Mouse (Mus musculus) hindbrain, embryonic 16.5 days (tissue): ENCODE measurements around the gene Frmd4b. TPM values are rescaled to one million over a fixed set of nuclear protein-coding genes. Genes with fewer than 3 reads are reported as not detected.

Source experiments
- ATAC-seq: fragments of 200-750 bp; cut with Nextera tagmentation; 2 replicates; pipeline ENCODE4 v1.8.0; 2017; ENCODE audit warnings: moderate TSS enrichment, moderate library complexity
- H3K27ac ChIP-seq: fragments of 300-500 bp; sonication (generic); 2 replicates; pipeline ENCODE4 v1.5.1; 2014; ENCODE audit warnings: low read depth, mild to moderate bottlenecking, control low read depth, low read length, moderate library complexity
- H3K27me3 ChIP-seq: fragments of 300-500 bp; sonication (generic); replicated peaks from 2 replicates; pipeline ENCODE4 v1.6.1; 2014; ENCODE audit warnings: low read length; ENCODE audit not compliant: control insufficient read depth, insufficient read depth
- H3K36me3 ChIP-seq: fragments of 300-500 bp; sonication (generic); 2 replicates; pipeline ENCODE4 v1.6.1; 2014; ENCODE audit warnings: mild to moderate bottlenecking, low read length, moderate library complexity, mixed read lengths; ENCODE audit not compliant: control insufficient read depth, insufficient read depth
- H3K4me1 ChIP-seq: fragments of 300-500 bp; sonication (generic); 2 replicates; pipeline ENCODE4 v1.6.1; 2014; ENCODE audit warnings: low read depth, low read length; ENCODE audit not compliant: control insufficient read depth, insufficient read depth
- H3K4me2 ChIP-seq: fragments of 300-500 bp; sonication (generic); 2 replicates; pipeline ENCODE4 v1.6.1; 2014; ENCODE audit warnings: mild to moderate bottlenecking, low read length, control low read depth, moderate library complexity
- H3K4me3 ChIP-seq: fragments of 300-500 bp; sonication (generic); 2 replicates; pipeline ENCODE4 v1.5.1; 2014; ENCODE audit warnings: mild to moderate bottlenecking, low read length, control low read depth, moderate library complexity
- H3K9ac ChIP-seq: fragments of 300-500 bp; sonication (generic); 2 replicates; pipeline ENCODE4 v1.6.1; 2014; ENCODE audit warnings: low read depth, mild to moderate bottlenecking, control low read depth, low read length, moderate library complexity
- H3K9me3 ChIP-seq: fragments of 300-500 bp; sonication (generic); 2 replicates; pipeline ENCODE4 v1.6.1; 2014; ENCODE audit warnings: mild to moderate bottlenecking, low read length, moderate library complexity; ENCODE audit not compliant: control insufficient read depth
- WGBS: fragments of 180-500 bp; shearing (Covaris S2); extraction: QIAGEN DNeasy Blood & Tissue Kit; methylation state at CpG from one replicate; pipeline ENCODE4 v1.1.7; 2014; 5-methylcytosine and 5-hydroxymethylcytosine counted together
- polyA plus RNA-seq: library from polyadenylated mRNA; unstranded; fragments of >200 nt; fragmentation: Nextera tagmentation; extraction: Ambion mirVana; gene quantifications from 2 replicates; pipeline ENCODE4 v1.2.1, GENCODE M21; 2015

Frmd4b gene
- polyA plus RNA-seq, 1 experiment from 2014 or later = 15.8 TPM

- peaks cover 8% of the 10 kb centered on the region for H3K36me3 ChIP-seq
- no peak for ATAC-seq
- no peaks in the 10 kb centered on the region for H3K27me3 ChIP-seq
- H3K9me3 ChIP-seq = no peaks in the 10 kb centered on the region
- H3K4me2 ChIP-seq = no peak overlapping the region
- 67% methylated on average over 7 of the region's 7 CpGs for WGBS
- H3K4me1 ChIP-seq = no peaks in the 10 kb centered on the region
- no peak overlapping the region for H3K27ac ChIP-seq
- H3K4me3 ChIP-seq = no peak overlapping the region
- no peak overlapping the region for H3K9ac ChIP-seq
Observed at GRCm38 (mm10) chr6:97302303-97302702, 315.0 kb downstream of the Frmd4b start.

GRCm38 (mm10) chr6:97300659-97301058 lies 316.7 kb downstream of the Frmd4b start:
- H3K4me1 ChIP-seq = no peaks in the 10 kb centered on the region
- peaks cover 6% of the 10 kb centered on the region; the same call in 1 of the 2 replicates for H3K36me3 ChIP-seq
- H3K9me3 ChIP-seq = no peaks in the 10 kb centered on the region
- H3K4me3 ChIP-seq = no peak overlapping the region
- H3K4me2 ChIP-seq = no peak overlapping the region
- ATAC-seq = no peak
- WGBS = 89% methylated on average over 6 of the region's 6 CpGs
- H3K27me3 ChIP-seq = no peaks in the 10 kb centered on the region
- no peak overlapping the region for H3K27ac ChIP-seq
- H3K9ac ChIP-seq = no peak overlapping the region

- peaks cover 10% of the 10 kb centered on the region; the same call in 1 of the 2 replicates for H3K36me3 ChIP-seq
- no peak overlapping the region for H3K27ac ChIP-seq
- 95% methylated on average over 6 of the region's 6 CpGs for WGBS
- H3K9ac ChIP-seq = no peak overlapping the region
- no peaks in the 10 kb centered on the region for H3K27me3 ChIP-seq
- H3K4me1 ChIP-seq = no peaks in the 10 kb centered on the region
- no peaks in the 10 kb centered on the region for H3K9me3 ChIP-seq
- no peak for ATAC-seq
- no peak overlapping the region for H3K4me2 ChIP-seq
- H3K4me3 ChIP-seq = no peak overlapping the region
Observed at GRCm38 (mm10) chr6:97300180-97300579, 317.2 kb downstream of the Frmd4b start.

GRCm38 (mm10) chr6:97297151-97297550 lies 320.2 kb downstream of the Frmd4b start:
- Histone ChIP-seq H3K27ac (no peak overlapping the region), H3K27me3 (no peaks in the 10 kb centered on the region), H3K9ac (no peak overlapping the region), H3K9me3 (no peaks in the 10 kb centered on the region), H3K4me2 (no peak overlapping the region), H3K4me3 (no peak overlapping the region), H3K4me1 (no peaks in the 10 kb centered on the region), H3K36me3 (peaks cover 12% of the 10 kb centered on the region; the same call in 1 of the 2 replicates)
- ATAC-seq = no peak
- WGBS = 93% methylated on average over 3 of the region's 3 CpGs

DNA sequence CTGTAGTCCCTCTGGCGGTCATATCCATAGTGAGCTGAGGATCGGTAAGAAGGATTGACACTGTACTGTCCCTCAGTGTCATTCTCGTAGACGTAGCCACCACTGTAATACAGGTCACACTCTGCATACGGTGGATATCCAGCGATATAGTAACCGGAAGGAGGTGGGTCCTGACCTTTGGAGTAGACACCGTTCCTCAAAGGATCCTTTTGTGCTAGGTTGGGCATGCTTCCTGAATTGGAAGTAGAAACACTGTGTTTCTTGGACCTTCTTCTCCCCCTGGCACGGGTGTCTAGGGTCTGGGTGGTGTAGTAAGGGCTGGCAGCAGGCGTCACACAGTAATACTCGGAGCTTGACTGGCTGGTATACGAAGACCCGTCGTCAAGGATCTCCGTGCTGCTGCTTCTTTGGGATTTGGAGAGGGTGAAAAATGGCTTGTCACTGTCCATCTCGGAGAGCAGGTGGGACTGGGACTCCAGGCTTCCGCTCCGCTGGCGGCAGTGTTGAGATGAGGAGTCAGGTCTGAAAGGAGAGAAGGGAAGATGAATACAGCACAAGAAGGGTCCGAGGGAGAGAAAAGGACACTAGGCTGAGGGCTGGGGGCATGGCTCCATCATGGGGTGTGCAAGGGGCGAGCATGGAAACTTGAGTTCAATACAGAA lies 321.3 kb downstream of the Frmd4b start:
- no peaks in the 10 kb centered on the region for H3K4me1 ChIP-seq
- no peaks in the 10 kb centered on the region for H3K9me3 ChIP-seq
- no peak overlapping the region for H3K9ac ChIP-seq
- H3K27me3 ChIP-seq = no peaks in the 10 kb centered on the region
- peaks cover 12% of the 10 kb centered on the region; the same call in 1 of the 2 replicates for H3K36me3 ChIP-seq
- no peak for ATAC-seq
- 93% methylated on average over 21 of the region's 21 CpGs for WGBS
- no peak overlapping the region for H3K4me2 ChIP-seq
- H3K27ac ChIP-seq = no peak overlapping the region
- H3K4me3 ChIP-seq = no peak overlapping the region

GRCm38 (mm10) chr6:97295416-97295815 lies 321.9 kb downstream of the Frmd4b start:
- Histone ChIP-seq H3K27me3 (no peaks in the 10 kb centered on the region), H3K36me3 (peaks cover 12% of the 10 kb centered on the region; the same call in 1 of the 2 replicates), H3K27ac (no peak overlapping the region), H3K4me1 (no peaks in the 10 kb centered on the region), H3K9me3 (no peaks in the 10 kb centered on the region), H3K4me3 (no peak overlapping the region), H3K4me2 (no peak overlapping the region), H3K9ac (no peak overlapping the region)
- 94% methylated on average over 9 of the region's 9 CpGs for WGBS
- no peak for ATAC-seq

DNA sequence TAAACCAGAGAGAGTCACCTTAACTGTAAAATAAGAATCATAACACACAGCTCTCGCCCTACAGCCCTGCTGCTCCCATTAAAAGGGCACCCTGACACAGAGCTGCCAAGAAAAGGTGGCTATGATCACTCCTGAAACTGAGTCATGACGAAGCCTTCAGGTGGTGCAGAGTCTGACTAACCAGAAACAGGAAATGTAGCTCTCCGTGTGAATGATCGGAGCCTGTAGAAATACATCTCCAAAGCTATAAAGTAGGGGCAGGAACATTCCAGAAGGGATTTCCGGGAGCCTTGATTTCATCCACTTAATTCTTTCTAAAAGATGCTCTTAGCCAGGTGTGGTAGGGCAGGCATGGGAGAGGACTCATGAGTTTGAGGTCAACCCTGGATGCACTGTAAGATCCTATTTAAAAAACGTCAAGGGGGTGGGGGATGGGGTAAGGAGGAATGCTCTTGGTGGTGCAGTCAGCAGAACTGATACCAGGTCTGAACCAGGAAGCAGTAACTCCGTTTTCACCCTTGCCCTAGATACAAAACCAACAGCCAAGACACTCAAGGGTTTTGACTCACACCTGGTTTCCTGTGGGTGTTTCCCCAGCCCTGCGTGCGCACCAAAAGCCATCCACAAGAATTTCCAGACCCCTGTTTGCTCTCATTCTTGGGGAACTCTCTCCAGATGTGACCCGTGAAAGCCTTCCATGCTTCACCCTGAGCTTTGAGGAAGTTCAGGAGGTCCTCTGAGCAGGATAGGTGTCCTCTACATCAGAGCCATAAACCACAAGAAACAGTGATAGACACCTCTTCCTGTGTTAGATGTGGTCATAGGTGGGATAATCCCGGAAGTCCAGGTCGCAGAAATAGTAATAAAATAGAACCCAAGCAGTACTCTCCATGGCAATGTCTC lies 323.4 kb downstream of the Frmd4b start:
- Histone ChIP-seq H3K9me3 (no peaks in the 10 kb centered on the region), H3K27me3 (no peaks in the 10 kb centered on the region), H3K36me3 (peaks cover 12% of the 10 kb centered on the region; the same call in 1 of the 2 replicates), H3K9ac (no peak overlapping the region), H3K4me2 (no peak overlapping the region), H3K27ac (no peak overlapping the region), H3K4me3 (no peak overlapping the region), H3K4me1 (no peaks in the 10 kb centered on the region)
- WGBS = 91% methylated on average over 12 of the region's 12 CpGs
- ATAC-seq = no peak

GRCm38 (mm10) chr6:97292894-97293293 lies 324.4 kb downstream of the Frmd4b start:
- H3K4me2 ChIP-seq = no peak overlapping the region
- 85% methylated on average over 5 of the region's 5 CpGs for WGBS
- H3K4me3 ChIP-seq = no peak overlapping the region
- H3K9ac ChIP-seq = no peak overlapping the region
- H3K27ac ChIP-seq = no peak overlapping the region
- peaks cover 12% of the 10 kb centered on the region for H3K36me3 ChIP-seq
- no peak for ATAC-seq
- no peaks in the 10 kb centered on the region for H3K9me3 ChIP-seq
- no peaks in the 10 kb centered on the region for H3K27me3 ChIP-seq
- H3K4me1 ChIP-seq = no peaks in the 10 kb centered on the region

DNA sequence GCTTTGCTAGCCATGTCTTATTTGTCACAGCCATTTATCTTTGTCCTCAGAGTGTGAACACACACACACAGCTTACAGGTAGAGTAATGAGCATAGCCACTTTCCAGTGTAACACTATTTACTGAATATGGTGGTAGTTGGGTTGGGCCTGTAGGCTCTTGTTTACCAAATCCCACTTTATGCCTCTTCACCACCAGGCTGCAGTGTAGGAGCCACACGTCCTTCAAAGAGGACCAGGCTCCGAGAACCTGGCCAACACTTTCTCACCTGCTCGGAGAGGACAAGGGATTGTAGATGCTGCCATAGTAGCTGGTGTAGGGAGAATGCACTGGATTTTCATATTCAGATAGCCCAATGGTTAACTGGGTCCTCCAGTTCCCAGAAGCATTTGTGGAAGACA lies 325.2 kb downstream of the Frmd4b start:
- Histone ChIP-seq H3K9me3 (no peaks in the 10 kb centered on the region), H3K9ac (no peak overlapping the region), H3K4me2 (no peak overlapping the region), H3K27ac (no peak overlapping the region), H3K27me3 (no peaks in the 10 kb centered on the region), H3K4me3 (no peak overlapping the region), H3K4me1 (no peaks in the 10 kb centered on the region), H3K36me3 (peaks cover 12% of the 10 kb centered on the region)
- ATAC-seq = no peak
- WGBS = 91% methylated on average over 3 of the region's 3 CpGs
